Mouse (Mus musculus): ENCODE data around the gene Reg4. TPM values are rescaled to one million over a fixed set of nuclear protein-coding genes. Genes with fewer than 3 reads are reported as not detected.

The Reg4 gene
- polyA plus RNA-seq, 1 experiment from 2014 or later, result not detected

DNA sequence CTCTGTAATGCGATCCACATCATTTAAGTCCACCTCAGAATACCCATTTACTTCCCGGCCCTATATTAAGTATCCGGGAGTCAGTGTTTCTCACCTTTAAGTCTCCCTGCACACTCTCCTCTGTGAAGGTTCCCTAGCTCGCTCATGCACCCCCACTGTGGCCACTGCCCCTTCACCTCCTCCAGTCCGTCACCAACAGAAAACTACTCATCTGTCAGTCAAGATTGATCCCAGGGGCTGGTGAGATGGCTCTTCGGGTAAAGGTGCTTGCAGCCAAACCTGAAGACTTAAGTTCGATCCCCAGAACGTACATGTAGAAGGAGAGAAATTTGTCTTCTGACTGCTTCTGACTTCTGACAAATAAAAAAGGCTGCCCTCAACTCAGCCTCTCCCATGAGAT lies 60.5 kb downstream of the Reg4 start:
- H3K27me3 ChIP-seq (replicated peaks; ENCODE audit: control insufficient read depth, insufficient read depth, low read length), result no peaks in the 10 kb centered on the region
- H3K4me1 ChIP-seq (ENCODE audit: control insufficient read depth, insufficient read depth, low read length), result no peaks in the 10 kb centered on the region
- H3K27ac ChIP-seq (ENCODE audit: low read depth, low read length), result no peak overlapping the region
- H3K9ac ChIP-seq (ENCODE audit: low read length), result no peak overlapping the region
- no peak overlapping the region for H3K4me2 ChIP-seq (ENCODE audit: low read length)
- H3K36me3 ChIP-seq (ENCODE audit: control insufficient read depth, insufficient read depth, low read length), result no peaks in the 10 kb centered on the region
- no peak overlapping the region for H3K4me3 ChIP-seq (ENCODE audit: low read depth, low read length)
- H3K9me3 ChIP-seq (replicated peaks; ENCODE audit: control insufficient read depth, low read length), result no peaks in the 10 kb centered on the region
- ATAC-seq, result no peak
- WGBS, result 94% methylated on average over 8 of the region's 8 CpGs
- DNase-seq (ENCODE audit: low spot score), result no peak

DNA sequence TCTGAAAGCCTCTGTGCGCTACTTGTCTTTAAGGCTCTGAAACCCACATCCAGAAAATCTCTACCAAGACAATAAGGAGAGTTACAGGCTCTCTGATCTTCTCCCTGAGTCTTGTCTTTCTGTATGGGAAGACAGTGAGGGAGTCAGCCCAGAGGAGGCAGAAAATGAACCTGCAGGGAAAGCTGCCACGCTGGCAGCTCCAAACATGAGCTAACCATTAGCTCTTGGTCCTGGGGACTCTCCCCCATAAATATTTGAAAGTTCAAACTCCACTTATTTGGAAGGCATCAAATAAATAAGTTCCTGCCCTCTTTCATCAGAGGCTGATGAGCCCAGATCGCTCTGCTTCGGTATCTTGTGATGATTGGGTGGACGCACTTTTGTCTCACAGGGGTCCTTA lies 61.2 kb downstream of the Reg4 start:
- no peak overlapping the region for H3K4me3 ChIP-seq (ENCODE audit: low read depth, low read length)
- H3K36me3 ChIP-seq (ENCODE audit: control insufficient read depth, insufficient read depth, low read length), result no peaks in the 10 kb centered on the region
- no peak overlapping the region for H3K4me2 ChIP-seq (ENCODE audit: low read length)
- H3K4me1 ChIP-seq (ENCODE audit: control insufficient read depth, insufficient read depth, low read length), result no peaks in the 10 kb centered on the region
- no peak overlapping the region for H3K9ac ChIP-seq (ENCODE audit: low read length)
- H3K27me3 ChIP-seq (replicated peaks; ENCODE audit: control insufficient read depth, insufficient read depth, low read length), result no peaks in the 10 kb centered on the region
- no peak for DNase-seq (ENCODE audit: low spot score)
- WGBS, result 92% methylated on average over 5 of the region's 5 CpGs
- no peaks in the 10 kb centered on the region for H3K9me3 ChIP-seq (replicated peaks; ENCODE audit: control insufficient read depth, low read length)
- H3K27ac ChIP-seq (ENCODE audit: low read depth, low read length), result no peak overlapping the region
- ATAC-seq, result no peak

Other genes starting within 250 kb of the Reg4 start
- 13.6 and 18.1 TPM in 2 replicates for gene Notch2, start 208.6 kb upstream of the Reg4 start, polyA plus RNA-seq (2014; fragmentation: Nextera tagmentation; extraction: Ambion mirVana)
- gene Adam30, start 61.5 kb upstream of the Reg4 start, polyA plus RNA-seq (2014; fragmentation: Nextera tagmentation; extraction: Ambion mirVana), result not detected in 2 replicates
- 10.2 and 14.7 TPM in 2 replicates for gene Hmgcs2, start 58.3 kb downstream of the Reg4 start, polyA plus RNA-seq (2014; fragmentation: Nextera tagmentation; extraction: Ambion mirVana)
- gene Phgdh, start 117.8 kb downstream of the Reg4 start, polyA plus RNA-seq (2014; fragmentation: Nextera tagmentation; extraction: Ambion mirVana), result 215 and 245 TPM in 2 replicates
- 16.0 and 17.3 TPM in 2 replicates for gene Zfp697, start 160.3 kb downstream of the Reg4 start, polyA plus RNA-seq (2014; fragmentation: Nextera tagmentation; extraction: Ambion mirVana)
- 0.17 TPM in 1 of 2 replicates, not detected in the other for gene Gm4450, start 235.0 kb downstream of the Reg4 start, polyA plus RNA-seq (2014; fragmentation: Nextera tagmentation; extraction: Ambion mirVana)

Measured in forebrain, embryonic 14.5 days (tissue).